Mouse (Mus musculus): ENCODE results near the gene Zfp524. TPM values are rescaled to one million over a fixed set of nuclear protein-coding genes. Genes with fewer than 3 reads are reported as not detected.
A peak's percentile ranks its signal among the peaks of the same experiment; 100 is the strongest.

The Zfp524 gene
- polyA plus RNA-seq, 1 experiment from 2014 or later, result 12.0 TPM

GRCm38 (mm10) chr7:5064886-5065285 lies 50.7 kb downstream of the Zfp524 start:
- H3K27ac ChIP-seq, result no peak overlapping the region
- no peaks in the 10 kb centered on the region for H3K27me3 ChIP-seq
- no peak overlapping the region for H3K4me3 ChIP-seq
- H3K9me3 ChIP-seq, result no peaks in the 10 kb centered on the region
- H3K4me1 ChIP-seq, result peaks cover 27% of the 10 kb centered on the region
- H3K4me2 ChIP-seq, result peak overlapping the region; percentile 81; the same call in 1 of the 2 replicates
- no peak overlapping the region for H3K9ac ChIP-seq
- no peak for ATAC-seq (ENCODE audit: insufficient number of reproducible peaks, insufficient read depth, low FRiP score, low TSS enrichment, low read depth)
- peaks cover 39% of the 10 kb centered on the region for H3K36me3 ChIP-seq
- WGBS, result 96% methylated on average over 6 of the region's 6 CpGs

Other genes starting within 250 kb of the Zfp524 start
- not detected in 2 replicates for gene Fam71e2, start 243.1 kb upstream of the Zfp524 start, polyA plus RNA-seq (2015; fragmentation: Nextera tagmentation; extraction: Ambion mirVana)
- not detected in 2 replicates for gene Il11, start 231.6 kb upstream of the Zfp524 start, polyA plus RNA-seq (2015; fragmentation: Nextera tagmentation; extraction: Ambion mirVana)
- not detected in 2 replicates for gene Tmem190, start 231.5 kb upstream of the Zfp524 start, polyA plus RNA-seq (2015; fragmentation: Nextera tagmentation; extraction: Ambion mirVana)
- gene Tmem238, start 224.8 kb upstream of the Zfp524 start, polyA plus RNA-seq (2015; fragmentation: Nextera tagmentation; extraction: Ambion mirVana), result 6.3 and 7.2 TPM in 2 replicates
- 335 and 398 TPM in 2 replicates for gene Rpl28, start 221.5 kb upstream of the Zfp524 start, polyA plus RNA-seq (2015; fragmentation: Nextera tagmentation; extraction: Ambion mirVana)
- gene Ube2s, start 201.8 kb upstream of the Zfp524 start, polyA plus RNA-seq (2015; fragmentation: Nextera tagmentation; extraction: Ambion mirVana), result 347 and 400 TPM in 2 replicates
- 0.39 and 0.63 TPM in 2 replicates for gene Shisa7, start 169.7 kb upstream of the Zfp524 start, polyA plus RNA-seq (2015; fragmentation: Nextera tagmentation; extraction: Ambion mirVana)
- 5.9 and 6.5 TPM in 2 replicates for gene Isoc2b, start 144.2 kb upstream of the Zfp524 start, polyA plus RNA-seq (2015; fragmentation: Nextera tagmentation; extraction: Ambion mirVana)
- gene Isoc2a, start 137.3 kb upstream of the Zfp524 start, polyA plus RNA-seq (2015; fragmentation: Nextera tagmentation; extraction: Ambion mirVana), result 1.3 TPM in 2 replicates
- 0.15 TPM in 1 of 2 replicates, not detected in the other for gene Gm36210, start 107.9 kb upstream of the Zfp524 start, polyA plus RNA-seq (2015; fragmentation: Nextera tagmentation; extraction: Ambion mirVana)
- 4.3 and 4.8 TPM in 2 replicates for gene Zfp628, start 99.2 kb upstream of the Zfp524 start, polyA plus RNA-seq (2015; fragmentation: Nextera tagmentation; extraction: Ambion mirVana)
- gene Nat14, start 92.4 kb upstream of the Zfp524 start, polyA plus RNA-seq (2015; fragmentation: Nextera tagmentation; extraction: Ambion mirVana), result 3.3 and 4.6 TPM in 2 replicates
- gene Ssc5d, start 88.6 kb upstream of the Zfp524 start, polyA plus RNA-seq (2015; fragmentation: Nextera tagmentation; extraction: Ambion mirVana), result 0.51 and 0.62 TPM in 2 replicates
- 0.18 TPM in 1 of 2 replicates, not detected in the other for gene Sbk2, start 50.0 kb upstream of the Zfp524 start, polyA plus RNA-seq (2015; fragmentation: Nextera tagmentation; extraction: Ambion mirVana)
- gene Sbk3, start 43.2 kb upstream of the Zfp524 start, polyA plus RNA-seq (2015; fragmentation: Nextera tagmentation; extraction: Ambion mirVana), result 0.08 TPM in 1 of 2 replicates, not detected in the other
- gene Zfp579, start 18.3 kb upstream of the Zfp524 start, polyA plus RNA-seq (2015; fragmentation: Nextera tagmentation; extraction: Ambion mirVana), result 38.4 and 42.0 TPM in 2 replicates
- gene Fiz1, start 282 bp downstream of the Zfp524 start, polyA plus RNA-seq (2015; fragmentation: Nextera tagmentation; extraction: Ambion mirVana), result 45.7 and 47.9 TPM in 2 replicates
- gene Gm44973, start 1.1 kb downstream of the Zfp524 start, polyA plus RNA-seq (2015; fragmentation: Nextera tagmentation; extraction: Ambion mirVana), result 1.2 TPM in 1 of 2 replicates, not detected in the other
- 7.7 and 7.9 TPM in 2 replicates for gene Zfp865, start 6.0 kb downstream of the Zfp524 start, polyA plus RNA-seq (2015; fragmentation: Nextera tagmentation; extraction: Ambion mirVana)
- 46.1 and 55.4 TPM in 2 replicates for gene Ccdc106, start 6.1 kb downstream of the Zfp524 start, polyA plus RNA-seq (2015; fragmentation: Nextera tagmentation; extraction: Ambion mirVana)
- not detected in 2 replicates for gene 4632433K11Rik, start 19.7 kb downstream of the Zfp524 start, polyA plus RNA-seq (2015; fragmentation: Nextera tagmentation; extraction: Ambion mirVana)
- gene Zfp784, start 24.0 kb downstream of the Zfp524 start, polyA plus RNA-seq (2015; fragmentation: Nextera tagmentation; extraction: Ambion mirVana), result 5.6 and 5.9 TPM in 2 replicates
- gene Zfp580, start 37.1 kb downstream of the Zfp524 start, polyA plus RNA-seq (2015; fragmentation: Nextera tagmentation; extraction: Ambion mirVana), result 44.7 and 45.9 TPM in 2 replicates
- 137 and 155 TPM in 2 replicates for gene U2af2, start 47.7 kb downstream of the Zfp524 start, polyA plus RNA-seq (2015; fragmentation: Nextera tagmentation; extraction: Ambion mirVana)
- gene Epn1, start 65.8 kb downstream of the Zfp524 start, polyA plus RNA-seq (2015; fragmentation: Nextera tagmentation; extraction: Ambion mirVana), result 63.8 and 70.5 TPM in 2 replicates
- gene Rfpl4, start 102.5 kb downstream of the Zfp524 start, polyA plus RNA-seq (2015; fragmentation: Nextera tagmentation; extraction: Ambion mirVana), result not detected in 2 replicates
- gene Rasl2-9, start 111.5 kb downstream of the Zfp524 start, polyA plus RNA-seq (2015; fragmentation: Nextera tagmentation; extraction: Ambion mirVana), result 0.35 and 0.80 TPM in 2 replicates
- gene Vmn1r55, start 135.3 kb downstream of the Zfp524 start, polyA plus RNA-seq (2015; fragmentation: Nextera tagmentation; extraction: Ambion mirVana), result 0.03 TPM in 1 of 2 replicates, not detected in the other
- gene Vmn1r56, start 182.3 kb downstream of the Zfp524 start, polyA plus RNA-seq (2015; fragmentation: Nextera tagmentation; extraction: Ambion mirVana), result not detected in 2 replicates
- not detected in 2 replicates for gene Vmn1r57, start 204.1 kb downstream of the Zfp524 start, polyA plus RNA-seq (2015; fragmentation: Nextera tagmentation; extraction: Ambion mirVana)

Measured in embryonic facial prominence, embryonic 13.5 days (tissue).